Mouse (Mus musculus): ENCODE measurements around the gene Sorbs2.

Gene Sorbs2

DNA sequence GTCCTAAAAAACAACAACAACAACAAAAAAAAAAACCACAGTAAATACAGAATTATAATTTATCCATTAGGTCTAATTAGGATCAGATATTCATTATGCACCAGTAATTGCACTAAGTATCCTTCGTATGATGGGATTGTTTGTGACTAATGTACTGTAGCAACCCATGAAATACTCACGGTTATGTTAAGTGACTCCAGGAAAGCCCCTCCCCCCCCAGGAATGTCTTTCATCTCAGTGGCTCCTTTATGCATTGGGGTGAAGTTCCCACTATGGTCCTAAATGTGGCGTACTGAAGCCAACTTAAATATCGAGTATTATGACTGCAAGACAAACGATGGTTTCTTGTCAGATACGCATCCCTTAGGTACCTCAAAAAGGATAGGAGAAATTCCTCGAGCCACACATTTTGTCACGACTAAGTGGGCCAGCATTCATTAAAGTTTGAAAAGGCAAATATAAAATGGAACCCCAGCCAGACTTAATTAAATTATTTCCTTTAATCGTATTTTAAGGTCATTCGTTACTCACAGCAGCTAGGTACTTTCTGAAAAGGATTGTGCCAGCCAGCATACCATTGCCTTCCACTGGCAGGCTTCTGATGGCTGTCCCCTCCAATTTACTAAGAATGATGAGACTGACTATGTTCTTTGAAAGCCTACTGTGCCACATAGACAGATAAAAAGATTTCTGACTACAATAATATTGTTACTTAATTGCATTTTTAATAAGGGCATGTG is 169.7 kb downstream of the Sorbs2 start:
- intact Hi-C loops (cut with DNase I), result no loop called here

GRCm38 (mm10) chr8:45677854-45678241 is 170.3 kb downstream of the Sorbs2 start:
- intact Hi-C loops (cut with DNase I), result no loop called here

DNA sequence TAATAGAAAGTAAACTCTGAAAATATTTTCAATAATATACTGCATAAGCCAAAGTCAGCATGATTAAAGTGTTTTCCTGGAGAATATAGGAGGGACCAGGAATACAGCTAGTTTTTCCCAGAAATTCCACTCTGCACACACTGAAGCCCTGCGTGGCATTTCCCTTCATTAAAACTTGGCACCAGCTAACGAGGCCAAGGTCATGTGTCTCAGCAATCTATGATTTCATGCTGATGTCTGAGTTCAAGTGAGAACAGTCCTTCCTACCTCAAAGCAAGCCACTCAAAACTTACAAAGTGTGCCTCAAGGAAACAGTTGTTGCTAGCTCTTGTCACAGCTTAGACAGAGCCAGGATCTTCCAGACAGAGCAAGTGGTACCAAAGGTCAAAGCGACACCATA is 173.6 kb downstream of the Sorbs2 start:
- intact Hi-C loops (cut with DNase I), result no loop called here

GRCm38 (mm10) chr8:45682845-45683383 is 175.3 kb downstream of the Sorbs2 start:
- intact Hi-C loops (cut with DNase I), result no loop called here

GRCm38 (mm10) chr8:45687942-45688695 is 180.5 kb downstream of the Sorbs2 start:
- intact Hi-C loops (cut with DNase I), result no loop called here

GRCm38 (mm10) chr8:45689611-45690207 is 182.1 kb downstream of the Sorbs2 start:
- intact Hi-C loops (cut with DNase I), result no loop called here

GRCm38 (mm10) chr8:45700100-45700499 is 192.5 kb downstream of the Sorbs2 start:
- intact Hi-C loops (cut with DNase I), result no loop called here

GRCm38 (mm10) chr8:45703700-45704101 is 196.1 kb downstream of the Sorbs2 start:
- intact Hi-C loops (cut with DNase I), result no loop called here

DNA sequence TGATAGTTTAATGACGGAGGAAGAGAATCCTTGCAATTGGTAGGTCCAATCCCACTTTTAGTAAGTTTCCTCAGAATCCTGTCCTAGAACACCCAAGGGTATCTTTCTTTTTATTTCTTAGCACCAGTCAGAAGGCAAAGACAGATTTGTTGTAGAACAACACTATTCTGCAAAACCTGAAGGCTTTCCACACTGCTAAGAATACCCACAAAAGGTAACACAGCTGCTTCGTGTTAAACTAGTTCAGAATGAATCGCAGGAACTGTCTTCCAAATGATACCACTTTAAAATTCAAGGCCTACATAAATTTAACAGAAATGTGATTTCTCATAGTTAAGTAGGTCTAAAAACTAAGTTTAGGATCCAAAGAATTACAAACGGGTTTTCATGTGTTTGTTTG is 201.5 kb downstream of the Sorbs2 start:
- intact Hi-C loops (cut with DNase I), result no loop called here

GRCm38 (mm10) chr8:45709734-45710133 is 202.1 kb downstream of the Sorbs2 start:
- intact Hi-C loops (cut with DNase I), result no loop called here

GRCm38 (mm10) chr8:45712610-45713009 is 205.0 kb downstream of the Sorbs2 start:
- intact Hi-C loops (cut with DNase I), result no loop called here

GRCm38 (mm10) chr8:45714806-45715205 is 207.2 kb downstream of the Sorbs2 start:
- intact Hi-C loops (cut with DNase I), result no loop called here

- intact Hi-C loops (cut with DNase I), result no loop called here
These were observed 207.9 kb downstream of the Sorbs2 start for GRCm38 (mm10) chr8:45715330-45716027.

GRCm38 (mm10) chr8:45719776-45720175 is 212.2 kb downstream of the Sorbs2 start:
- intact Hi-C loops (cut with DNase I), result no loop called here

- intact Hi-C loops (cut with DNase I), result no loop called here
These were observed 216.6 kb downstream of the Sorbs2 start for GRCm38 (mm10) chr8:45724204-45724603.

- intact Hi-C loops (cut with DNase I), result no loop called here
These were observed 217.7 kb downstream of the Sorbs2 start for GRCm38 (mm10) chr8:45725321-45725720.

DNA sequence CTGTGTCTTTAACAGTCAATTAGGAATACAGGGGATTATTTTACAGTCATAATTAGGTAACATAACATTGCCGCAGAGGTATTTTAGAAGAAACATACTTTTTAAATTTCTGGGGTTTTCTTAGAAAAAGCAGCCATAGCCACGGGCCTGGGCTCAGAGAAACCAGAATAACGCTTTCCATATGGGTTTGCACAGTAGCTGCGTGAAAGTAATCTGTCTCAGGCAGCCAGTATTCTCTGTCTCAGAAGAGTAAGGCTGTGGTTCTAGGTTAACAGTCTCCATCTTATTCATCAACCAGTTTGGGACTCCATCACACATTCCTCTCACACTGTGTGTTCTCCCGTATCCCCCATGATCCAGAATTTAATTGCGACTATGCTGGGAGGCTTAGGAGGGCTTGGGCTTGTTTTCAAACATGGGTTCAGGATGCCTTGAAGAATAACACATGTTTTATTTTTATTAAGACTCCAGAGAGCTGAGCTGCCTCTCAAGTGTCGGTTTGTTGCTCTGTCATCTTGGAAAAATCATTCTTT is 222.3 kb downstream of the Sorbs2 start:
- intact Hi-C loops (cut with DNase I), result no loop called here

DNA sequence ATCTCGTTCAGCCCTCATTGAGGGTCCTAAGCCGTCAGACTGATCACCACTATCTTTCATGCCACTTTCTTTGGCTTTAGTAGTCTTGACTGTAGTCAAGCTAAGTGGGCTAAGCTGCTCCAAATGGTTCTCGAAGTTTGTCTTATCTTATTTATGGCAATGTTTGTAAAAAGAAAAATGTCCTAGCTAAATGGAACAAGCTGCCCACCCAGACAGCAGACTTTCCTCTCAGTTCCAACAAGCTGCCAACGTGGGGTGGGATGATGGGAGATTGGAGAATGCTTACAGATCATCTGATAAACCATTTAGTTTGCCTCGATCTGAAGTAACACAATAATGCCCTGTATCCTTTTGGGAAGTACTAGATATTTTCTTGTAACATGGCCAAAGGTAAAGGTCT is 223.2 kb downstream of the Sorbs2 start:
- intact Hi-C loops (cut with DNase I), result no loop called here

DNA sequence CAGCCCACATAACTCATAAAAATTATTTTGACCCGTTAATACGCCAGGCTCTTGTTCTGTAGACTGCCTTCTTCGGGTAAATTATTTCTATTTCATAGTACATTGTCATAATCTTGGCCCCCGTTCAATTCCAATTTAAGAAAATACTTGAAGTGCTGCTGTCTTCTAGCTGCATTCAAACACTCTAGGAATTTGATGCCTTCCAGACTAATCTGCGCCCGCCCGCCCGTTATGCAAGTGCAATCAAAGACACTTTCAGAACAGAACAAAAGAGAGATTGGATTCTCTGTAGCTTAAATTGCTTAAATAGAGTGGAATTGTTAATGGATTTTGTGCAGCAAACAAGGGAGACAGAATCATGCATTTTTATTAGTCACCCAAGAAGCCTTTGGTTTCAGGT is 226.5 kb downstream of the Sorbs2 start:
- intact Hi-C loops (cut with DNase I), result no loop called here

DNA sequence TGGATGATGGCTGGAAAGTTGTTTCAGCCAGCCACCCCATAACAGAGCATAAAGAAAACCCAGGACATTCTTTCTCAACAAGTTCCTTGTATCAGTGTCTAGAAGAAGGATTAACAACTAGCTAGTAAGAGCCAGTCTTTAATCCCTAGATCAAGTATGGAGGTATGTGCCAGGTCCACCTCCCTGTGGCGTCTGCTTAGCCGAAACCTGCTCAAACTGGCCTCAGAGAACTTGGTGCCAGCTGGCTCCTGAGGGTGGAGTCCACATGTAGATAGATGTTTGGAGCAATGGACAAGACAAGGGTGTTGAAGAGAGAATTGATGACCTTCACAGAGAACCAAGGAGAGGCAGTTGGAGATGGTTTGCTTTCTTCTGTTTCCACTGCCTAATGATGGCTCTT is 229.7 kb downstream of the Sorbs2 start:
- intact Hi-C loops (cut with DNase I), result no loop called here

- intact Hi-C loops (cut with DNase I), result no loop called here
These were observed 235.7 kb downstream of the Sorbs2 start for GRCm38 (mm10) chr8:45743326-45743725.
